Mouse (Mus musculus) liver, embryonic 12.5 days (tissue): ENCODE results near the gene 4921501E09Rik. TPM values are rescaled to one million over a fixed set of nuclear protein-coding genes. Genes with fewer than 3 reads are reported as not detected.

ENCODE experiments used
- polyA plus RNA-seq: library from polyadenylated mRNA; unstranded; fragments of >200 nt; fragmentation: Nextera tagmentation; extraction: Ambion mirVana; gene quantifications from 2 replicates; pipeline ENCODE4 v1.2.1, GENCODE M21; 2016

4921501E09Rik gene
- polyA plus RNA-seq, 1 experiment from 2014 or later, result not detected

Other genes with a start within 250 kb of the 4921501E09Rik start
- 2.5 and 4.0 TPM in 2 replicates for gene Zfp799, start 237.8 kb downstream of the 4921501E09Rik start, polyA plus RNA-seq
- gene Zfp870, start 176.4 kb downstream of the 4921501E09Rik start, polyA plus RNA-seq, result 1.8 and 2.8 TPM in 2 replicates
- not detected in 2 replicates for gene Cyp4f14, start 150.7 kb downstream of the 4921501E09Rik start, polyA plus RNA-seq
- gene Cyp4f13, start 120.7 kb downstream of the 4921501E09Rik start, polyA plus RNA-seq, result 5.2 and 5.4 TPM in 2 replicates
- gene Zfp472, start 102.2 kb downstream of the 4921501E09Rik start, polyA plus RNA-seq, result 7.0 and 7.7 TPM in 2 replicates
- 4.3 and 4.4 TPM in 2 replicates for gene Zfp952, start 74.9 kb downstream of the 4921501E09Rik start, polyA plus RNA-seq
- 3.3 and 3.5 TPM in 2 replicates for gene Zfp763, start 34.7 kb downstream of the 4921501E09Rik start, polyA plus RNA-seq
- gene Zfp563, start 21.3 kb upstream of the 4921501E09Rik start, polyA plus RNA-seq, result 1.7 and 1.9 TPM in 2 replicates
- gene Morc2b, start 71.6 kb upstream of the 4921501E09Rik start, polyA plus RNA-seq, result not detected in 2 replicates
- not detected in 2 replicates for gene Olfr55, start 100.4 kb upstream of the 4921501E09Rik start, polyA plus RNA-seq
- not detected in 2 replicates for gene Olfr239, start 123.2 kb upstream of the 4921501E09Rik start, polyA plus RNA-seq
- gene Olfr1564, start 153.6 kb upstream of the 4921501E09Rik start, polyA plus RNA-seq, result not detected in 2 replicates
- gene Zfp955a, start 187.1 kb upstream of the 4921501E09Rik start, polyA plus RNA-seq, result 6.1 and 7.0 TPM in 2 replicates
- 0.02 TPM in 1 of 2 replicates, not detected in the other for gene Olfr63, start 196.6 kb upstream of the 4921501E09Rik start, polyA plus RNA-seq
- 4.0 and 4.2 TPM in 2 replicates for gene Zfp955b, start 221.5 kb upstream of the 4921501E09Rik start, polyA plus RNA-seq